Mouse (Mus musculus) NIH3T3 (cell line): ENCODE measurements at regions not wholly inside any gene's neighbourhood (a gene's known extent, or its start where the extent isn't known, plus 50 kb on each side); places are given as distances from the start of the nearest gene placed in this dataset.
"Not testable (repeated sequence)": the region's sequence is repeated elsewhere in the genome, so short reads cannot be mapped to it uniquely, and the experiment has no call there.

ENCODE experiments used
- DNase-seq: peaks from one replicate; pipeline ENCODE4 v3.0.0-alpha.2; 2012; ENCODE audit warnings: low read depth

- DNase-seq, result peak; percentile 93
Observed at GRCm38 (mm10) chr3:152040751-152041150, 125.3 kb downstream of the Gipc2 start.

DNA sequence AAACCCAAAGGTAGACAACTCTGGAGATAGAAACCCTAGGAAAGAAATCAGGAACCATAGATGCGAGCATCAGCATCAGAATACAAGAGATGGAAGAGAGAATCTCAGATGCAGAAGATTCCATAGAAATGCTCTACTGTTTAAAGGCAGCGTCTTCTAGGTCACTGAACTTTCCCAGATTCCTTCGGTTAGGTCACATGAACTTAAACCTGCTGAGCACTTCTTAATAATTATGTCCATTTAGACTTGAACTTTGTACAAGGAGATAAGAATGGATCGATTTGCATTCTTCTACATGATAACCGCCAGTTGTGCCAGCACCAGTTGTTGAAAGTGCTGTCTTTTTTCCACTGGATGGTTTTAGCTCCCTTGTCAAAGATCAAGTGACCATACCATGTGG lies 129.2 kb downstream of the Gipc2 start:
- DNase-seq, result not testable (repeated sequence)

- no peak for DNase-seq
Observed at GRCm38 (mm10) chr3:152035416-152035815, 130.6 kb downstream of the Gipc2 start.

DNA sequence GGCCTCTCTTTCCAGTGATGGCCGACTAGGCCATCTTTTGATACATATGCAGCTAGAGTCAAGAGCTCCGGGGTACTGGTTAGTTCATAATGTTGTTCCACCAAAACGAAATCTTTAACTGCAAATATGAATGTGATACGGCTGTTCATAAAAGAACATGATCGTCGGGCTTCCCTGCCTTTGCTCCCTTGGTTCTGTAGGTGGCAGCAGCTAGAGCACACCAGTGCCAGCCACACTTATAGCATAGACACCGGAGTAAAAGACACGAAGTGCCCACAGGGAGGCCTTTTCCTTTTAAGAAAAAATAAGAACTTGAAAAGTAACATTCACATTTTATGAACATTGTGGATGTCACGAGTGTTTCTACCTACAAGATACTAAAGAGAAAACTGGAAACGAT lies 131.3 kb downstream of the Gipc2 start:
- DNase-seq, result no peak

- DNase-seq, result no peak
Observed at GRCm38 (mm10) chr3:152034221-152034620, 131.8 kb downstream of the Gipc2 start.

- peak; percentile 59 for DNase-seq
Observed at GRCm38 (mm10) chr3:152032663-152033318, 133.2 kb downstream of the Gipc2 start.

DNA sequence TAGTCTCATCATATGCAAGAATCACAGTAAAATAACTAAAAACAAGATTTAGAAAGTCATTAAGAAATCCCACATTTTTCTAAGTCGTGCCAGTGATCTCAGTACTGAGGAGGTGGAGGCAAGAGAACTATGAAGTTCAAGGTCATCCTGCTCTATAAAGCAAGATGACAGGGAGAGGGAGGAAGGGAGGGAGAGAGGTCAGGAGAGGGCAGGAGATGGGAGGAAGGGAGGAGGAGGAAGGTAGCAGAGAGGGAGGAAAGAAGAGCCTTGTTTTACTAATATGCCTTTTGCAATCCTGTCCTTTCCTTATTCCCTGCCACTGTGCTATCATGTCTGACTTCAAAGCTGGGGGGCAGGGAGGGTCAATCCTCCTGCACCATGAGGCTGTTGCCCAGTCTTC lies 137.3 kb downstream of the Gipc2 start:
- DNase-seq, result no peak

DNA sequence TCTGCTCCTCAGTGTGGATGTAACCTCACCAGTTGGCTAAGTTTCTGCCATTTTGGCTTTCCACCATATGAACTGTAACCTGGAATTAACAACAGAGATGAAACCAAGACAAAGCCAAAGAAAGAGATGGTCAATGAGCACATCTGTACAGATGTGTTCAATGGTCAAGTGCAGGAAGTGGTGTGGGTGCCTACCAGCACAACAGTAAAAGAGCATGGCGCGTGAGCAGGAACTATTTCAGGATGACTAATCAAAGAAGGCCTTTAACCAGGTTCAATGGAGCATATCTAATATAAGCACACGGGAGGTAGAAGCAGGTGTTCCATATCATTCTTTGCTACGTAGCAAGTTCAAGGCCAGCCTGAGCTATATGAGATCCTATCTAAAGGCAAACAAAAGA lies 140.0 kb downstream of the Gipc2 start:
- DNase-seq, result no peak

GRCm38 (mm10) chr3:152025122-152025521 lies 140.9 kb downstream of the Gipc2 start:
- DNase-seq, result no peak

- DNase-seq, result no peak
Observed at GRCm38 (mm10) chr3:152006747-152007146, 159.3 kb downstream of the Gipc2 start.

DNA sequence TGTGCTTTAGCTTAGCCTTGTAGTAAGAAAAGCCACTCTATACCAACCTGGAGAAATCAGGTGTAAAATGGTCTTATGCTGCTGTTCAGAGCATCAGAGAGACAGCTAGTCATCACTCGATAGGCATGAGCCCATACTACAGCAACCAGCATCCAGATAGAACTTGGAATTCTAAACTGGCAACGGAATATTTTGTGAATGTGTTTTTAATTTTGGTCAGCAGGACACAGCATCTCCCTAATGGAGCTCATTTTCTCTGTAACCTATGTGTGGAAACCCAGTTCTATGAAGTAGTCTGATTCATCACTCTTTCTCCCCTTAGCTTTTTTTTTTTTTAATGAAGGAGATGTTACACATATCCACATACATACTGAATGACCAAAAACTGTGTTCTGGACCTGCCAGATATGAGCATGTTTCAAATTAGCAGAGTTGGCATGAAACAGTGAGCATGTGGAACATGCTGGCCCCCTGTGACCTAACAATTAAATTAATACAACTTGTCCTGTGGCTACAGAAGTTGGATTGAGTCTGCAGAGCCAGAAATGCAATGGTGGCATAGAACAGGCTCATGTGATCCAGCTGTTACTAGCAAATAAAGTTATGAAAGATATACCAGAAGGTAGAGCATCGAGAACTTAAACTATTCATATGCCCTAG lies 160.5 kb downstream of the Gipc2 start:
- DNase-seq, result peak; percentile 91

GRCm38 (mm10) chr3:152004411-152004955 lies 161.5 kb downstream of the Gipc2 start:
- DNase-seq, result peak; percentile 81

- no peak for DNase-seq
Observed at GRCm38 (mm10) chr3:151997534-151998107, 160.2 kb upstream of the Ptgfr start.

- DNase-seq, result no peak
Observed at GRCm38 (mm10) chr3:151997111-151997510, 159.7 kb upstream of the Ptgfr start.

DNA sequence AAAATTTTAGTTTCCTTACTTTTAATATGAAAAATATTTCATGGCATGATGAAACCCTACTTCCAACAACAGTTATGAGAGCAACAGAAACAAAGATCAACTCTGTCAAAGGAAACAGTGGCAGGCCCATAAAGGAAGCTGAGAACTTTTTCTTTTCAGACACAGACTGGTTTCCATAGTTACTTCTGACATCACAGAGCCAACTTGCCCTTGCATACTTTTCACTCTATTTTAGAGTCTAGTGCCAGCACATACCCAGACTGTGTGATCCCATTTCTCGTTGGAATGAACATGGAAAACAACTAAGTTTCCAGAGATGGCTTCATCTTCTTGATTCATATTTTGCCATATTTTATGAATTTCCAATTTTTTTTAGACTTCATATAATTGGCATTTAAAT lies 150.8 kb upstream of the Ptgfr start:
- DNase-seq, result peak; percentile 50

GRCm38 (mm10) chr3:151978136-151978535 lies 140.7 kb upstream of the Ptgfr start:
- DNase-seq, result peak; percentile 87

GRCm38 (mm10) chr3:151977651-151978050 lies 140.2 kb upstream of the Ptgfr start:
- peak; percentile 85 for DNase-seq

DNA sequence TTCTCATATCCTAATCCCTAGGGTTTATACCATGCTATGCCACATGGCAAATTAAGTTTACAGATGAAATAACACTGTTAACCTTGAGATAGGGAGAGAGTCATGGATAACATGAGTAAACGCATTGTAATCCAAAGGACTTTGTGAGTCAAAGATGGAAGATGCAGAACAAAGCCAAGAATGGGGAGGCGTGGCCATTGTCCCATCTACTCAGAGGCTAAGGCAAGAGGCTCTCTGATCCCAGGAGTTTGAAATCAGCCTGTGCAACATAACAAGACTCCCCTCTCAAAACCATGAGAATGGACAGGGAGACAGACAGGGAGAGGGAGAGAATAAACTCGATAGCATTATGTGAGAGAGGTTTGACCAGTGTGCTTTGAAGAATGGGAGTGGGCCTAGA lies 112.4 kb upstream of the Ptgfr start:
- DNase-seq, result peak; percentile 35

- peak; percentile 67 for DNase-seq
Observed at GRCm38 (mm10) chr3:151948015-151948645, 110.7 kb upstream of the Ptgfr start.

GRCm38 (mm10) chr3:151945916-151946315 lies 108.5 kb upstream of the Ptgfr start:
- peak; percentile 74 for DNase-seq

DNA sequence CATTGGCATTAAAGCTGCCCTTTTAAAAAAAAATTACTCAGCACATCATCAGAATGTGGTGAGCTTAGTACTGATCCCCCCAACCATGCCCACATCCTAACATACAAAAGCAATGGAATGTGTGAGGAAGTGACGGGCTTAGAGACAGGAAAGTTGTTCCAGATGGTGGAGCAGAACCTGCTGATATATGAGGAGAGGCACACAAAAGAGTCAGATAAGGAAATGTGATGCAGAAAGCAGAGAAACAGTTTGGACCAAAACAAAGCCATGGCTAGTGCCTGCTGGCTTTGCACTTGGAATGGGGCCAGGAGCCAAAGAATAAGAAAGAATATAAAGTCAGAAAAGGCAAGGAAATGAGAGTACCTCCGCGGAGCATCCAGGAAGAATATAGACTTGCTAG lies 106.1 kb upstream of the Ptgfr start:
- peak; percentile 45 for DNase-seq

DNA sequence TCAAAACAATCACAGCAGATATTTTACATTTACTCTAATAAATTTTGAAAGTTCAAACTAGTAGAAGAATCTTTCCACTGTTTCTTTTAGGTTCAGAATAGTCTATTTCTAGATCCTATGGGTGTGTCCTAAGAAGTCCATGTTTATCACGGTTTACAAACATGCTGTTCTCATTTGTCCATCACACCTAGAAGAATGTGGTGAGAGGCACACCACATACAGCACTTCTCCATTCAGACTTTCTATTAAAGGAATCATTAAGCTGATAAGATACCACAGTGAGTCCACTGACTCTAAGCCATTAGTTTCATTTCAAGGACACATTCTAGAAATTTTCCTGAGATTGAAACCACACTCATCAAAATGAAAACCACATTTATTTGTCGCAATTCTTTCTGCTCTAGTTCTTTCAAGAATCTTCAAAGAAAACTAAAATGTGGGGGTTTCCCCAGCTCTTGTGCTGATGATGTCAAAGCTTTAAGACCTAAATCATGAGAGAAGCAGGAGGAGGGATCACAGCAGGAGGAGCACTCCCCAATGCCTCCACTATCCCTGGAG lies 101.1 kb upstream of the Ptgfr start:
- DNase-seq, result peak; percentile 54
